Mouse (Mus musculus): ENCODE measurements around the gene Elavl1.

Elavl1 gene

GRCm38 (mm10) chr8:4321031-4321430 lies 4.2 kb downstream of the Elavl1 start:
- DNase-seq (ENCODE audit: low read depth, low spot score), result no peak

- DNase-seq (ENCODE audit: low read depth, low spot score), result no peak
Measured at GRCm38 (mm10) chr8:4320404-4320803, 4.8 kb downstream of the Elavl1 start.

GRCm38 (mm10) chr8:4319573-4319872 lies 5.7 kb downstream of the Elavl1 start:
- DNase-seq (ENCODE audit: low read depth, low spot score), result no peak

- no peak for DNase-seq (ENCODE audit: low read depth, low spot score)
Measured at GRCm38 (mm10) chr8:4318796-4319572, 6.2 kb downstream of the Elavl1 start.

- no peak for DNase-seq (ENCODE audit: low read depth, low spot score)
Measured at GRCm38 (mm10) chr8:4318124-4318523, 7.1 kb downstream of the Elavl1 start.

GRCm38 (mm10) chr8:4314852-4315251 lies 10.4 kb downstream of the Elavl1 start:
- no peak for DNase-seq (ENCODE audit: low read depth, low spot score)

- DNase-seq (ENCODE audit: low read depth, low spot score), result peak; percentile 83
Measured at GRCm38 (mm10) chr8:4313254-4314124, 11.7 kb downstream of the Elavl1 start.

- no peak for DNase-seq (ENCODE audit: low read depth, low spot score)
Measured at GRCm38 (mm10) chr8:4312104-4312503, 13.1 kb downstream of the Elavl1 start.

- peak; percentile 20 for DNase-seq (ENCODE audit: low read depth, low spot score)
Measured at GRCm38 (mm10) chr8:4305838-4306237, 19.4 kb downstream of the Elavl1 start.

- no peak for DNase-seq (ENCODE audit: low read depth, low spot score)
Measured at GRCm38 (mm10) chr8:4304124-4304547, 21.1 kb downstream of the Elavl1 start.

GRCm38 (mm10) chr8:4297822-4298221 lies 27.4 kb downstream of the Elavl1 start:
- no peak for DNase-seq (ENCODE audit: low read depth, low spot score)

GRCm38 (mm10) chr8:4292738-4293137 lies 32.5 kb downstream of the Elavl1 start:
- DNase-seq (ENCODE audit: low read depth, low spot score), result no peak

- no peak for DNase-seq (ENCODE audit: low read depth, low spot score)
Measured at GRCm38 (mm10) chr8:4276111-4276465, 49.1 kb downstream of the Elavl1 start.

GRCm38 (mm10) chr8:4275275-4276110 lies 49.7 kb downstream of the Elavl1 start, which contains the start of gene Timm44:
Gene Timm44 (minus strand): TSS chr8:4275913.
- peak; percentile 97 for DNase-seq (ENCODE audit: low read depth, low spot score)

GRCm38 (mm10) chr8:4269609-4270008 lies 55.6 kb downstream of the Elavl1 start:
- DNase-seq (ENCODE audit: low read depth, low spot score), result no peak

GRCm38 (mm10) chr8:4267627-4268026 lies 57.6 kb downstream of the Elavl1 start:
- DNase-seq (ENCODE audit: low read depth, low spot score), result peak; percentile 48

- DNase-seq (ENCODE audit: low read depth, low spot score), result no peak
Measured at GRCm38 (mm10) chr8:4265160-4265914, 59.9 kb downstream of the Elavl1 start.

GRCm38 (mm10) chr8:4263105-4263791 lies 62.0 kb downstream of the Elavl1 start:
- DNase-seq (ENCODE audit: low read depth, low spot score), result no peak

- DNase-seq (ENCODE audit: low read depth, low spot score), result no peak
Measured at GRCm38 (mm10) chr8:4259805-4260170, 65.4 kb downstream of the Elavl1 start.

GRCm38 (mm10) chr8:4259125-4259804 lies 65.9 kb downstream of the Elavl1 start, which contains the start of gene Ctxn1:
Gene Ctxn1 (minus strand): TSS chr8:4259274.
- peak; percentile 95 for DNase-seq (ENCODE audit: low read depth, low spot score)

Data from CD4-positive, CD25-positive, alpha-beta regulatory T cell, adult 2 months (primary cell).